Mouse (Mus musculus): ENCODE results near the gene Fut7.

GRCm38 (mm10) chr2:25427256-25427655, 4.2 kb downstream of the Fut7 start:
- TF ChIP-seq CTCF (IDR thresholded peaks at IDR 0.05; ENCODE audit: low read depth): no peak
- no peak for TF ChIP-seq EP300 (IDR thresholded peaks at IDR 0.05; ENCODE audit: low read depth)
